Mouse (Mus musculus) testis, adult 2 months (tissue): ENCODE results near the gene Phf13. TPM values are rescaled to one million over a fixed set of nuclear protein-coding genes. Genes with fewer than 3 reads are reported as not detected.

Experiments used
- H3K27ac ChIP-seq: fragments of 200-500 bp; 2 replicates; pipeline ENCODE4 v1.5.1; 2012; ENCODE audit warnings: low read depth, low read length; ENCODE audit not compliant: control insufficient read depth, insufficient read depth
- H3K27me3 ChIP-seq: fragments of 200-500 bp; 2 replicates; pipeline ENCODE4 v1.6.1; 2012; ENCODE audit warnings: mild to moderate bottlenecking, low read length, moderate library complexity; ENCODE audit not compliant: control insufficient read depth, insufficient read depth
- H3K36me3 ChIP-seq: fragments of 200-500 bp; 2 replicates; pipeline ENCODE4 v1.6.1; 2012; ENCODE audit warnings: mild to moderate bottlenecking, low read length; ENCODE audit not compliant: control insufficient read depth, insufficient read depth
- H3K4me1 ChIP-seq: fragments of 200-500 bp; 2 replicates; pipeline ENCODE4 v1.6.1; 2012; ENCODE audit warnings: low read length; ENCODE audit not compliant: control insufficient read depth, insufficient read depth
- H3K4me3 ChIP-seq: fragments of 200-500 bp; 2 replicates; pipeline ENCODE4 v1.5.1; 2012; ENCODE audit warnings: low read depth, mild to moderate bottlenecking, low read length, moderate library complexity, mixed read lengths; ENCODE audit not compliant: control insufficient read depth
- CTCF ChIP-seq: fragments of 200-500 bp; IDR thresholded peaks from 2 replicates; pipeline ENCODE4 v1.5.1; 2012; ENCODE audit warnings: low read depth, mild to moderate bottlenecking, inconsistent platforms, low read length, moderate library complexity; ENCODE audit not compliant: control insufficient read depth, insufficient read depth, insufficient replicate concordance
- POLR2A ChIP-seq: fragments of 200-500 bp; IDR thresholded peaks from 2 replicates; pipeline ENCODE4 v1.6.1; 2012; ENCODE audit warnings: low read depth, mild to moderate bottlenecking, inconsistent platforms, low read length, moderate library complexity; ENCODE audit not compliant: control insufficient read depth
- polyA plus RNA-seq: library from polyadenylated mRNA; depleted of rRNA; stranded (reverse); fragments of >200 nt; gene quantifications from 2 replicates; pipeline ENCODE4 v1.2.3, GENCODE M21; 2012

Gene Phf13
- polyA plus RNA-seq, 1 experiment: 43.6 TPM

DNA sequence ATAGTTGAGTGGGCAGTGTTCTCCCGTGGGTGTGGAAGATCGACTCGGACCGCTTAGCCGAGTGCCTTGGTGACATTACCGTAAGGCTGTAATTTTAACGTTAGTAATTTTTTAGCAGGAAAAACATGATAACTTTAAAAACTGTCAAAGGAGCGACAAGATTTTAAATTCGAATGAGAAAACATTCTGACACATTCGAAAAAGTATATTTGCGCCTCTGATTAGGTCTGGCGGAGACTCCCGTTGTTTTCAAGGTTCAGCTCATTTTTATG, 829 bp upstream of the Phf13 start:
- Histone ChIP-seq H3K4me1 (peaks cover 4% of the 10 kb centered on the region), H3K27me3 (no peaks in the 10 kb centered on the region), H3K27ac (peak overlapping the region; percentile 94), H3K4me3 (peak overlapping the region; percentile 98), H3K36me3 (no peaks in the 10 kb centered on the region)
- TF ChIP-seq POLR2A: no peak
- TF ChIP-seq CTCF: no peak

DNA sequence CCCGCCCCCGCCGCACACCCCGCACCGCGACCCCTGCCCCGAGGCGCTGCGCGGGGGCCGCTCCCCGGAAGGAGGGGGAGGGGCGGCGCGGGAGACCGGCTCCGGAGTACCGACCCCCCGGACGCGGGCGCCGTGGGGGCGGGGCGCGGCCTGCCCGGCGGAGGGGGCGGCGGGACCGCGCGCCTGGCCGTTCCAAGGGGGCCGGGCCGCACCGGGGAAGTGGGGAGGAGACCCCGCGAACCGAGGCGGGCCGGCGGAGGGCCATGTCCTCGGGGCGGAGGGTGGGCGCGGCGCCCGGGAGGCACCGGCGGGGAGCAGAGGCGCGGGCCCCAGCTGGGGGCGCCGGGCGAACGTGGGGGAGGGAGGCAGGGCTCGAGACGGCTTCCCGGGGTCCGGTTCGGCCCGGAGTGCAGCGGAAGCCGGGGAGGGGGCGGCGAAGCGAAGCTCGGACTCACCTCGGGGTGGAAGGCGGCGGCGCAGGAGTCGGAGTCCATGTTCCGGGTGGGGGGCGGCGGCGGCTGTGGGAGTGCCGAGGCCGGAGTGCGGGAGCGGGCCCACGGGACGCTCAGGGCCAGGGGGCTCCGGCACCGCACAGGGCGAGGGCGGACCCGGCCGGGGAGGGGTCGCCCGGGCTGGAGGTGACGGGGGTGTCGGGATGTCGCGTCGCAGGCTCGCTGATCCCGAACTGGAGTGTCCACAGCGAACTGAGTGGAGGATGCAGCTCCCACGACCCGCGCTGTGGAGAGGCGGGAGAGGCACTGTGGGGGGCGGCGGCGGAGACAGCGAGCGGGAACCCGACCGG, 486 bp downstream of the Phf13 start:
- Histone ChIP-seq H3K36me3 (no peaks in the 10 kb centered on the region), H3K27ac (peak overlapping the region; percentile 97), H3K27me3 (no peaks in the 10 kb centered on the region), H3K4me3 (peak overlapping the region; percentile 98), H3K4me1 (peaks cover 4% of the 10 kb centered on the region)
- TF ChIP-seq CTCF (no peak), POLR2A (no peak)

DNA sequence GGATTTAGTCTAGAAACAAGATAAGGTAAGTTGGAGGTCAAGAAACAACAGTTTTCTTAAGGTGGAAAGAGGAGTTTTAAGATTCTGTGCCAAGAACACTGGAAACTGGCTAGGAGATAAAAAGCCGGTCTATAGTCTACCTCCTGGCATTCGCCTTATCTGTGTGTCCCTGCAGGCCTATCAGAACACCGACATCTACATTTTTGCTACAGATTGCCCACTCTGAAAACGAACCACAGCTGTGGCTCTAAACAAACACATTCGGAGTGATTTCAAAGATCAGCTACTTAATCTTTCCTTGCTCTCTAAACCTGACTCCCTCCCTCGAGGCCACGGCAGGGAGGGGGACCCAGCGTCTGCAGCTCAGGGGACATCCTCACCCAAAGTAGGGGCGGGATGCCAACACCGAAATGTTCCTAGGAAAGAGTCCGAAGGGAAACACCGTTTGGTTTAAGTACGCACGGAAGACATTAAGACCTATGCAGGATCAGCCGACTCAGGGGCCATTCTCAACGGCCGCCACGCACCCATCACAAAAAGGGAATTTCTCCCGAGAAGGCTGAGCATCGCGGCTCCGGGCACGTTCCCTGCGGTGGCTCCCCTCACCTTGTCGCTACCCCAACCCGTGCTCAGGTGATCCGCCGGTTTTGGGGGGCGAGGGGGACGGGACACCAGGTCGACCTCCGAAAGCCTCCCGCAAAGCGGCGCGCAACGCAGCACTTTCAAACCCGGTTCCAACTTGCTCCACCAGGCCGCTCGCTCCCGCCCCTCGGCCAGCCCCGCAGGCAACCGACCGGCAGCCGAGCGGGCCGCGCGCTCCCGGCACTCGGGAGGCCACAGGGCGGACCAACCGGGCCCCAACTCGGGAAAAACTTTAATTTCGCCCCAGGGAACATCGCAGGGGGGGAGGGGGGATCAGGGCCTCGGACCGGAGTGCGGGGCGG, 1.6 kb downstream of the Phf13 start:
- Histone ChIP-seq H3K4me1 (peaks cover 4% of the 10 kb centered on the region), H3K27me3 (no peaks in the 10 kb centered on the region), H3K36me3 (no peaks in the 10 kb centered on the region), H3K27ac (peak overlapping the region; percentile 88), H3K4me3 (peak overlapping the region; percentile 98)
- no peak for TF ChIP-seq POLR2A
- no peak for TF ChIP-seq CTCF

DNA sequence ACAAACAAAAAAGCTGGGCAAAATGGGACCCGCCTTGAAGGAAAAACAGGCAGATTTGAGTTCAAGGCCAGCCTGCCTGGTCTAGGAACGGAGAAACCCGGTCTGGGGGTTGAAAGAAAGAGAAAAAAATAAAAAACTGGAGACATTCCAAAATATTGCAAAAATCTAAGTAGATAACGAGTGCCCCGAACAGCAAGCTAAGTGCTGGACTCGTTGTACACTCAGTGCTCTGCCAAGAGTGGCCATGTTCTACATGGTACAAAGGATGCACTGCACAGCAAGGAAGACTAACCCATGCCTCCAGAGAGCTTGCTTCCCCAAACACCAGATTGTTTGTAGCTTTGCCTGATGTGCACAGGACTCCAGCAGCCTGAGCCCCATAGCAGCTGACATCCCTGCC, 3.0 kb downstream of the Phf13 start:
- no peaks in the 10 kb centered on the region for H3K27me3 ChIP-seq
- H3K27ac ChIP-seq: peak overlapping the region; percentile 73
- no peaks in the 10 kb centered on the region for H3K36me3 ChIP-seq
- H3K4me3 ChIP-seq: peak overlapping the region; percentile 8; the same call in 1 of the 2 replicates
- TF ChIP-seq CTCF (no peak), POLR2A (no peak; the same call in 1 of the 2 replicates)
- peaks cover 13% of the 10 kb centered on the region for H3K4me1 ChIP-seq

DNA sequence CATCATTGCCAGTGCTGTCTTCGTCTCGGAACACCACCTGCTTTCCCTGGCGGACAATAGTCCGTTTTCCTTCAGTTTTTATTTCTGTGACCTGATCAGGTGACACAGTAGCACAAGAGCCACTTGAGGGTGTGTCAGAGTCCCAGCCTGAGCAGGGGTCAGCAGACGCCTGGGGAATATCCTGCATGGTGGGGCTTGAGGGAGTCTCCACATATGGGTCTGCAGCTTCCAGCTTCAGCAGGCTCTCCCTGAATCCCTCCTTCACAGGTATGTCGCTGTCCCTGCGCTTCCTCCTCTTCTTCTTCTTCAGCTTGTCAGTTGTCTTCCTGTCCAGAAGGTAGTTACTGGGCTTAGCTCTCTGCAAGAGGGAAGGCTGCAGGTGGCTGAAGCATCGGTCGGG, 4.0 kb downstream of the Phf13 start:
- H3K4me1 ChIP-seq: peaks cover 14% of the 10 kb centered on the region

DNA sequence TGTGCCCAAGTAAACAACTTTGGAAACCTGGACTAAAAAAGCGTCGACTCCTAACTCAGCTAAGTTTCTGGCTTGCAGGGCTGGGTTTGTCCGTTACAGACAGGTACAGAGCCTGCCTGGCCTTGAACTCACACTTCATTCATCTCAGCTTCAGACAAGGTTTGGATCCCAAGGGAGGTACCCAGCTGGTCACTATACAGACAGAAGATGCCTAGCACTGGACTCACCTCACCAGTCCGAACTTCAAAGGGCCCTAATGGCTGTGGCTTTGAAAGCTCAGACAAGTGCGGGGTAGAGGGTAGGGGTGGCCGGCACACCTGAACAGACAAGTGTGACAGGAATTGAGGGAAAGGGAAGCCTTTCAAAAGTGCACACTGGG, 7.0 kb downstream of the Phf13 start:
- 0 out of 2 replicates have a peak overlapping the region, but pooled peaks have one; percentile 30 for H3K27ac ChIP-seq

More for the DNA sequence above, 4.0 kb downstream of the Phf13 start:
- Histone ChIP-seq H3K27ac (no peak overlapping the region), H3K4me3 (no peak overlapping the region), H3K27me3 (no peaks in the 10 kb centered on the region), H3K36me3 (no peaks in the 10 kb centered on the region)
- no peak for TF ChIP-seq POLR2A
- TF ChIP-seq CTCF: no peak

More for the DNA sequence above, 7.0 kb downstream of the Phf13 start:
- no peaks in the 10 kb centered on the region for H3K27me3 ChIP-seq
- TF ChIP-seq POLR2A (no peak), CTCF (no peak)
- H3K36me3 ChIP-seq: no peaks in the 10 kb centered on the region
- H3K4me3 ChIP-seq: peak overlapping the region; percentile 84
- peaks cover 14% of the 10 kb centered on the region for H3K4me1 ChIP-seq
